Mouse (Mus musculus): ENCODE measurements around the gene Ptgr2. TPM values are rescaled to one million over a fixed set of nuclear protein-coding genes. Genes with fewer than 3 reads are reported as not detected.
"Not testable (repeated sequence)": the region's sequence is repeated elsewhere in the genome, so short reads cannot be mapped to it uniquely, and the experiment has no call there.

Gene Ptgr2
- polyA plus RNA-seq, 1 experiment from 2014 or later, result 34.5 TPM

DNA sequence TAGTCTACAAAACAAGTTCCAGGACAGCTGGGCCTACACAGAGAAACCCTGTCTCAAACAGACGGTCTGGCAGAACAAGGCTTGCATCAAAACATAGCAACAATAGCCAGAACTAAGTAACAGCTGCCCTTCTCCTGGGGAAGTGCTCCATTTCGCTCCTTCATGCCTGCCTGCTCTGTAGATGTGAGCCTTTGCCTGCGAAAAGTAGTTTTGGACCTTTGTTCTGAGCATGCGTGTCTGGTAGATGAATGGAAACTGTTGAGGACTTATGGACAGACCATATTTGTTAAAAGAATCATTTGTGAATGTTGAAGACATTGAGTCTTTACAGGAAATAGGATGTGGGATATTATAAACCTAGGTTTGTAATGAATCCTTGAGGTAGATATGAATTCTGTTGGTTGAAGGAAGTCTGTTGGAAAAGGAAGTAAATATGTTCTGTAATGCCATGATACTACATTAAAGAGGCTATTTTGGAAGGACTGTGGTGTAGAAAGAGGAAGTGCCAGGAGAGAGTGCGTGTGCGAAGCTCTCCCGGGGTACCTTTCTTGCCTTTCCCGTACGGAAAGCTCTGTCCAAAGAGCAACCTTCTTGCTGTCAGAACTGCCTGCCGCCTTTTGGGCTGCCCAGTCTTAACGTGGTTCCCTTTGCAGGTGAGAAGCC is 52.1 kb downstream of the Ptgr2 start:
- Histone ChIP-seq H3K36me3 (ENCODE audit: control insufficient read depth, insufficient read depth, low read length) (peaks cover 28% of the 10 kb centered on the region), H3K9ac (ENCODE audit: low read length) (no peak overlapping the region), H3K4me1 (ENCODE audit: control insufficient read depth, insufficient read depth, low read length) (no peaks in the 10 kb centered on the region), H3K27me3 (ENCODE audit: control insufficient read depth, insufficient read depth, low read length) (no peaks in the 10 kb centered on the region), H3K4me2 (ENCODE audit: low read depth, low read length) (no peak overlapping the region), H3K27ac (ENCODE audit: low read length) (no peak overlapping the region), H3K4me3 (replicated peaks; ENCODE audit: low read length) (no peak overlapping the region), H3K9me3 (replicated peaks; ENCODE audit: control insufficient read depth, low read length) (no peaks in the 10 kb centered on the region)
- ATAC-seq (ENCODE audit: insufficient read depth, low FRiP score), result no peak
- 87% methylated on average over 11 of the region's 11 CpGs for WGBS

DNA sequence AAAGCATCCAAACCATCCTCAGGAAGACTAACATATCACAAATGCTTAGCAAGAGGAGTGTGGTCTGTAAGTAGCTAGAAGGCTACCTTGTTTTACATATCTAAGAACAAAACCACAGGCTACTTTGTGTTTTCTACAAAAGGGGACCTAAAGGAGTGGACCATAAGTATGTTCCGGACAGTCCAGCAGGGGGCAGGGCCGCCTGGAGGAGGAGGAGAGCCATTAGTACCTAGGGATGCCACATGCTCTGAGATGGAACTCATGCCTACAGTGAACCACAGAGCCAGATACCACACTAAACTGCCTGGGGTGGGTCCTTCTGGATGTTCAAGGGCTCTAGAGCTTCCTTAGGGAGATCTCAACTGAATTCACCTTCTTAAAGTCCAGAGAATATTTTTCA is 62.2 kb downstream of the Ptgr2 start:
- Histone ChIP-seq H3K27ac (ENCODE audit: low read length) (no peak overlapping the region), H3K4me3 (replicated peaks; ENCODE audit: low read length) (no peak overlapping the region), H3K4me1 (ENCODE audit: control insufficient read depth, insufficient read depth, low read length) (no peaks in the 10 kb centered on the region), H3K4me2 (ENCODE audit: low read depth, low read length) (no peak overlapping the region), H3K36me3 (ENCODE audit: control insufficient read depth, insufficient read depth, low read length) (0 out of 2 replicates have a peak, but pooled peaks cover 2% of the 10 kb centered on the region), H3K9me3 (replicated peaks; ENCODE audit: control insufficient read depth, low read length) (no peaks in the 10 kb centered on the region), H3K27me3 (ENCODE audit: control insufficient read depth, insufficient read depth, low read length) (no peaks in the 10 kb centered on the region), H3K9ac (ENCODE audit: low read length) (no peak overlapping the region)
- WGBS, result 41% methylated on average over 2 of the region's 2 CpGs
- peak; percentile 60; the same call in 1 of the 2 replicates for ATAC-seq (ENCODE audit: insufficient read depth, low FRiP score)

DNA sequence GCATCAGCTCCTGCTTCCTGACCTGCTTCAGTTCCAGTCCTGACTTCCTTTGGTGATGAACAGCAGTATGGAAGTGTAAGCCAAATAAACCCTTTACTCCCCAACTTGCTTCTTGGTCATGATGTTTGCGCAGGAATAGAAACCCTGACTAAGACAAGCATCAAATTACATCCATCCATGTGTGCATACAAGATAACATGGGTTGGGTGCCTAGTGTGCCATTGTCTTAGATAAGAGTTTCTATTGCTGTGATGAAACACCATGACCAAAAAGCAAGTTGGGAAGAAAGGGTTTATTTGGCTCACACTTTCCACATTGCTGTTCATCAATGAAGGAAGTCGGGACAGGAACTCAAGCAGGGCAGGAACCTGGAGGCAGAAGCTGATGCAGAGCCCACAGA is 73.7 kb downstream of the Ptgr2 start:
- H3K4me1 ChIP-seq (ENCODE audit: control insufficient read depth, insufficient read depth, low read length); H3K36me3 ChIP-seq (ENCODE audit: control insufficient read depth, insufficient read depth, low read length); H3K27ac ChIP-seq (ENCODE audit: low read length); ATAC-seq (ENCODE audit: insufficient read depth, low FRiP score); H3K4me2 ChIP-seq (ENCODE audit: low read depth, low read length); H3K27me3 ChIP-seq (ENCODE audit: control insufficient read depth, insufficient read depth, low read length); H3K9ac ChIP-seq (ENCODE audit: low read length); H3K4me3 ChIP-seq (replicated peaks; ENCODE audit: low read length); H3K9me3 ChIP-seq (replicated peaks; ENCODE audit: control insufficient read depth, low read length): not testable (repeated sequence)
- WGBS, result 74% methylated on average over 2 of the region's 2 CpGs

DNA sequence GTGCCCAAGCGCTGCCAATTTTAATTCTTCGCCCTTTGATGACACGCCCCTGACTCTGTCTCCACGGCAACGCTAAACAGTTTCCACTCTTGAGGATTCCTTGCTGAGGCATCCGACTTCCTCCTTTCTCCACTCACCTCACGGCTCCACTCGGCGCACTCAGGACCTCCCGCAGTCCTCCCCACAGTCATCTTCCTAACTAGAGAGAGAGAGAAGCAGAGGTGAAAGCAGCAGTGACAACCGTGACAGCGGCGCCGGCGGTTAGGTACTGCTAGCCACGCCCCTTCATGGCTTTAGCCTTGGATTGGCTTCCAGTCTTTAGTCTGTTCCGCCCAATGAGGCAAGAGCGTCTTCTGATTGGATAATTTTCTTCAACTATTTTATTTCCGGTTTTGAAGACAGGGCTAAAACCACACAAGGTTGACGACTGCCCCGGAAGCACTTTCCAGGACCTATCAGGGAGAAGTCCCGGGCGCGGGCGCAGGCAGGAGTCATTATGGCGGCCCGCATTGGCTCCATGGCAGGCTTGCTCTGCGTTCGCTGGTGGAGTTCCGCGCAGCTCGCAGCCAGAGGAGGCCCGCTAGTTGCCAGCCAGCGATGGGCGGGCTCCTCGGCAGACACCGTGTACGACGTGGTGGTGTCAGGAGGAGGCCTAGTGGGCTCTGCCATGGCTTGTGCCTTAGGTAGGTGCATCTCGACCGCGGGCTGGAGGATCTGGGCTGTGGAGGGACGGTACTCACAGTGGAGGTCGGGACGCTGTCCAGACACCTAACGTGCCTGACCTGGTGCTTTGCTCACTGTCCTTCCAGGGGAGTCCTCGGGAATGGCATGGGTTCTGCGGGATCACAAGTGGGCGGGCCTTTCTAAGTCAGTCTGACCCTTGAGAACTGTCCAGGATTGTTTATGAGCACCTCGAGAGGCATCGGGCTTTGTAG is 76.8 kb downstream of the Ptgr2 start, which contains the start of the genes Coq6 and Fam161b:
Gene Coq6 (plus strand): TSS at position 103 of the 935 bp plus-strand sequence.
Gene Fam161b (minus strand): TSS at position 279 of the 935 bp plus-strand sequence.
- Histone ChIP-seq H3K4me2 (ENCODE audit: low read depth, low read length) (peak within 1 kb of the TSS; percentile 78), H3K9me3 (replicated peaks; ENCODE audit: control insufficient read depth, low read length) (no peaks in the 10 kb centered on the region), H3K4me3 (replicated peaks; ENCODE audit: low read length) (peak within 1 kb of the TSS; percentile 100), H3K36me3 (ENCODE audit: control insufficient read depth, insufficient read depth, low read length) (peaks cover under 1% of the 10 kb centered on the region; the same call in 1 of the 2 replicates), H3K9ac (ENCODE audit: low read length) (peak within 1 kb of the TSS; percentile 96), H3K4me1 (ENCODE audit: control insufficient read depth, insufficient read depth, low read length) (peaks cover 10% of the 10 kb centered on the region), H3K27me3 (ENCODE audit: control insufficient read depth, insufficient read depth, low read length) (no peaks in the 10 kb centered on the region), H3K27ac (ENCODE audit: low read length) (peak within 1 kb of the TSS; percentile 57)
- ATAC-seq (ENCODE audit: insufficient read depth, low FRiP score), result peak; percentile 100
- WGBS, result under 1% methylated on average over 51 of the region's 51 CpGs

DNA sequence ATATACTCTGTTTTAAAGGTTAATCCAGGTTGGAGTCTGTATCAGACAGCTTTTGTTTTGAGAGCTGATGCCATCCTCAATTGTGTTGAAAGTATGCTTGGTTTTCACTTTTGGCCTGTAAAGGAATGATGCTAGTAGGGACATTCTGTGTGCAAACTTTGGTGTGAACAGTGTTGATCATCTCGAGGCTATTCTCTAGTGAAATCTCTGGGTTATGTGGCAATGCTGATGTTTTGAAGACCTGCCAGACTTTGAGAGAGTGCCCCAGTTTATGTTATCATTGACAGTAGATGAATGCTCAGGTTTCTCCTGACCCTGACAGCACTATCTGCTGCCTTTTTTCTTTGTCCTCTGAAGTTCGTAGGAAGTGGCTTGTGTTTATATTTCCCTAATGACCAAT is 77.8 kb downstream of the Ptgr2 start:
- H3K4me3 ChIP-seq (replicated peaks; ENCODE audit: low read length), result peak overlapping the region; percentile 100
- no peak overlapping the region for H3K27ac ChIP-seq (ENCODE audit: low read length)
- no peak for ATAC-seq (ENCODE audit: insufficient read depth, low FRiP score)
- H3K9me3 ChIP-seq (replicated peaks; ENCODE audit: control insufficient read depth, low read length), result no peaks in the 10 kb centered on the region
- H3K9ac ChIP-seq (ENCODE audit: low read length), result no peak overlapping the region
- H3K36me3 ChIP-seq (ENCODE audit: control insufficient read depth, insufficient read depth, low read length), result peaks cover 5% of the 10 kb centered on the region; the same call in 1 of the 2 replicates
- no peaks in the 10 kb centered on the region for H3K27me3 ChIP-seq (ENCODE audit: control insufficient read depth, insufficient read depth, low read length)
- WGBS, result 26% methylated on average over 2 of the region's 2 CpGs
- H3K4me2 ChIP-seq (ENCODE audit: low read depth, low read length), result peak overlapping the region; percentile 78
- peaks cover 10% of the 10 kb centered on the region for H3K4me1 ChIP-seq (ENCODE audit: control insufficient read depth, insufficient read depth, low read length)

DNA sequence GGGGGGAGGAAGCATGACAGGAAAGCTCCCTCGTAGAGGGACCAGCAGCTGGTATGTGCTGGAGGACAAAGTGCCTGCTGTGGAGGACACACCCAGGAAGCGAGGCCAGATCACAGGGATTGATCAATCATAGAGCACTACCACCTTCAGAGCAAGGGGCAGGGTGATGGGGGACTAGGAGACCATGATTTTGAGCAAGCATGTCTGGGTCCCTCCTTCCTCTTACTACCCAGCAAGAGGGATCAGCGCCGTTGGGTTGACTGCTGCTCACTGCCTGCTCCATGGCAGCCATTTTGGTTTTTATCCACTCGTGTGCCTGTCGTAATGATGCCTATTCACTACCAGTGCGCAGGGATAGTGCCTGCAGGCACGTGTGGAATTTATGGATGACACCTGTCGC is 79.3 kb downstream of the Ptgr2 start:
- ATAC-seq (ENCODE audit: insufficient read depth, low FRiP score), result no peak
- Histone ChIP-seq H3K36me3 (ENCODE audit: control insufficient read depth, insufficient read depth, low read length) (peaks cover 9% of the 10 kb centered on the region; the same call in 1 of the 2 replicates), H3K27ac (ENCODE audit: low read length) (no peak overlapping the region), H3K27me3 (ENCODE audit: control insufficient read depth, insufficient read depth, low read length) (no peaks in the 10 kb centered on the region), H3K9ac (ENCODE audit: low read length) (no peak overlapping the region), H3K4me1 (ENCODE audit: control insufficient read depth, insufficient read depth, low read length) (peaks cover 10% of the 10 kb centered on the region), H3K4me2 (ENCODE audit: low read depth, low read length) (no peak overlapping the region), H3K4me3 (replicated peaks; ENCODE audit: low read length) (no peak overlapping the region), H3K9me3 (replicated peaks; ENCODE audit: control insufficient read depth, low read length) (no peaks in the 10 kb centered on the region)
- WGBS, result 79% methylated on average over 9 of the region's 9 CpGs

DNA sequence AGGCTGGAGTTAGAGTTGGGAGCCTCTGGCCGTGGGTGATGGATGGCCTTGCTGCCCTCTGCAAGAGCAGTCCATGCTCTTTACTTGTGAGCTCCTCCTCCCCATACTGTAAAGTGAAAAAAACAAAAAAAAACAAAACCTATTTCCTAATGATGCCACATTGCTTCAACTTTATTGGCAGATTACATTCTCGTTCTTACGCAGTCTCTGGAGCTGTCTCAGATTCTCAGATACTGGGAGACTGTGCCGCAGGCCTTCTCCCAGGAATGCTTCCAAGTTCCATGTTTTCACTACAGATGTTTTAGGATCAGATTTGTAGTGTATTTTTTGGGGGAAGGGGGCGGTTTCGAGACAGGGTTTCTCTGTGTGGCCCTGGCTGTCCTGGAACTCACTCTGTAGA is 80.1 kb downstream of the Ptgr2 start:
- Histone ChIP-seq H3K27me3 (ENCODE audit: control insufficient read depth, insufficient read depth, low read length) (no peaks in the 10 kb centered on the region), H3K36me3 (ENCODE audit: control insufficient read depth, insufficient read depth, low read length) (peaks cover 10% of the 10 kb centered on the region), H3K9ac (ENCODE audit: low read length) (no peak overlapping the region), H3K4me3 (replicated peaks; ENCODE audit: low read length) (no peak overlapping the region), H3K9me3 (replicated peaks; ENCODE audit: control insufficient read depth, low read length) (no peaks in the 10 kb centered on the region), H3K27ac (ENCODE audit: low read length) (no peak overlapping the region), H3K4me1 (ENCODE audit: control insufficient read depth, insufficient read depth, low read length) (peaks cover 10% of the 10 kb centered on the region), H3K4me2 (ENCODE audit: low read depth, low read length) (no peak overlapping the region)
- ATAC-seq (ENCODE audit: insufficient read depth, low FRiP score), result no peak
- WGBS, result 91% methylated on average over 6 of the region's 6 CpGs
